Mouse (Mus musculus): Measurements from ENCODE around the gene Dtnb.

Dtnb gene

DNA sequence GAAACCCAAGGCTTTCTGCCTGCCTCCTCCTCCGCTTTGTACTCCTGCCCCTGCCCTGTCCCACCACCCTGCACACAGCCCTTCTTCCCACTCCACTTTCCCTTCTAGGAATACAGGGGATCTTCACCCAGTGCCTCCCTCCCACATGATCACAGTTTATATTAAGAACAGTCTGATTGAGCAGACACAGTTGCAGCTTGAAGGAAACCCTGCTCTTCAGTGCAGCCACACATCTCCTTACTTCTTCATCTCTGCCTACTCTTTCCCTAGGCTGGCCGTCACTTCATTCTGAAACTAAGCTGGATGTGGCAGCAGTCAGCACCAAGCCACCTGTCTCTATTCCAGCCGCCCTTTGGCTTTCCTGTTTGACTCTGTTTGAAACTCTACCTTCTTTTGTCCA is 201.5 kb downstream of the Dtnb start:
- no peak for DNase-seq (ENCODE audit: inconsistent ontology term)

DNA sequence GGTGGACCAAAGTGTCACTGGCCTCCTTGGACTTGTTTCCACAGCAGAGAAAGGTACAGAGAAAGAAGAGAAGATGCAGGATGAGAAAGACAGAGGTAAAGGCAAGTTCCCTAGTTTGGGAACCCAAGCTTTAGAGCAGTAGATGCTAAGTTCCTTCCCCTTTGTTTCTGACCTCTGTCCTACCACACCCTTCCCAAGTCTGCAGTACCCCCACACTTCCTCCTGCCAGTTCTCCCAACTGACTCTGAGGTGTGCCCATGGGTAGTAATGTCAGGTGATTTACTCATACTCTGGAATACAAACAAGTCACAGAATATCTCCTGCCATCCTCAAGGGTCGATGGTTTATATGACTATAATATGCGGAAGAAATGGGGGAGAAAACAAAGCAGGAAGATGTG is 203.8 kb downstream of the Dtnb start:
- no peak for DNase-seq (ENCODE audit: inconsistent ontology term)

DNA sequence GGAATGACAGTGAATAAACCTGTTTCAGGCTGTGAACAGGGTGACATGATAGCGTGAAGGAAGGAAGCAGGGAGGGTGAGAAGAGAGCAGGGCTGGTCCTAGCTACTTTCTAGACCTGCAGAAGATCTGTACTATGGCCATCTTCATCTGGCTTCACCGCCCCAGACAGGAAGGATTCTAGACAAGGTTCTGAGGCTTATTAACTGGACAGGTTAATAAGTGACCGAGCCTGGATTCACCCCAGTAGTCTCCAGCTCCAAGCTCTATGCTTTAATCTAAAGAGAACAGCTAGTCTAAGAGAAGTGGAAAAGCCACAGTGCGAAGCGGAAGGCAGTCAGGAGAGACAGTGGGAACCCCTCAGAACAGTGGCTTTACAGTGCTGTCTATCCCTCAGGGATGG is 205.5 kb downstream of the Dtnb start:
- DNase-seq (ENCODE audit: inconsistent ontology term), result no peak

DNA sequence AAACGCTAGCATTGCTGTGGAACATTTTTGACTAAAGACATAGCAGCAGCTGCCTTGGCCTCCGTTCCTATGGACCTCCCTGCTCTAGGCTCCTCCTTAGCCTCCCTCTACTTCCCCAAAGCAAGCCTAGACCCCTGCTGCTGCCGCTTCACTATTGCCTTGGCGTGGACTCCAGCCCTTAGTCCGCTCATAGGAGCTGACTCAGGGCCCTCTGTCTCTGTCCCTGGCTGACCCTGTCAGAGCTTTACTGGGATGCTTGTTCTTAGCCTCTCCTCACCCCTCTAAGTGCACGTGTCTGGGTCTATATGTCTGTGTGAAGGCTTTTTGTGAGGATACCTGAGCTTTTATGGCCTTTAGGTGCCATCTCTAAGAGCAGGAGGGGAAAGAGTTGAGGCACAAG is 206.1 kb downstream of the Dtnb start:
- no peak for DNase-seq (ENCODE audit: inconsistent ontology term)

DNA sequence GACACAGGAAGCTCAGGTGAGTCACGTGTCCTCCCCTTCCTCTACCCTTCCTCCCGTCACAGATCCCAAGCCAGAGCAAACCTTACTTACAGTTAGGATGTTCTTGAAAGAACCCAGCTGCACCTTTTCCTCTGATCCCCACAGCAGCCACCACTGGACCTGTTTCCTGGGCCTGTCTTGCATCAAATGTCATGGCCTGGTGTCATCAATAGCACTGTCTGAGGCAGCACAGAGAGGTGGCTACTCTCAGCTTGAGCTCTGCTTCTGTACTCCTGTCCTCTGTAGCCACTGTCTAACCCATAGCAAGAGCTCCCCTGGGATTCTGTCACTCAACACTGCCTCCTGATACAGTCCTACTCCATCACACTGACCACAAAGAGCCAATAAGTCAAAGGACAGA is 207.5 kb downstream of the Dtnb start:
- no peak for DNase-seq (ENCODE audit: inconsistent ontology term)

DNA sequence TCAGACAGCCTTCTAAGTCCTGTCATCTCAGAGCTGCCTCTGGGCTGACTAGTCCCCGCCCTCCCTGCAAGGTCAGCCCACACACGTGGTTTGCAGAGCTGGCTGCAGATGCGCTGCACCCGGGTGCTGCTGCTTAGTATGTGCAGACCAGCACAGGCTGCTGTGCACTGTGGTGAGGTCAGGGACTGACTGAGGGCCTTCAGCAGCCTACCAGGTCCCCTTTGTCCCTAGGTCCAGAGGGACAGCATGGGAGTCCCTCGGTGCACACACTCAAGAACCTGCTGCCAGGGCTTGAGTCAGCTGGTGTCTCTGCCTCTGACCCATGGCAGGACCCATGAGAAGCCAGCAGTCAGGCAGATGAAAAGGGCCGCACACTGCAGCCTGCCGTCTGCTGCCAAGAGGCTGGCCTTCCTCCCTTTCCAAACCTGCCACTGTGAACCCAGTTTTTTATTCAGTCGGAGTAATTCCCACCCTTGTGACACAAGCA is 208.3 kb downstream of the Dtnb start:
- peak; percentile 62 for DNase-seq (ENCODE audit: inconsistent ontology term)

DNA sequence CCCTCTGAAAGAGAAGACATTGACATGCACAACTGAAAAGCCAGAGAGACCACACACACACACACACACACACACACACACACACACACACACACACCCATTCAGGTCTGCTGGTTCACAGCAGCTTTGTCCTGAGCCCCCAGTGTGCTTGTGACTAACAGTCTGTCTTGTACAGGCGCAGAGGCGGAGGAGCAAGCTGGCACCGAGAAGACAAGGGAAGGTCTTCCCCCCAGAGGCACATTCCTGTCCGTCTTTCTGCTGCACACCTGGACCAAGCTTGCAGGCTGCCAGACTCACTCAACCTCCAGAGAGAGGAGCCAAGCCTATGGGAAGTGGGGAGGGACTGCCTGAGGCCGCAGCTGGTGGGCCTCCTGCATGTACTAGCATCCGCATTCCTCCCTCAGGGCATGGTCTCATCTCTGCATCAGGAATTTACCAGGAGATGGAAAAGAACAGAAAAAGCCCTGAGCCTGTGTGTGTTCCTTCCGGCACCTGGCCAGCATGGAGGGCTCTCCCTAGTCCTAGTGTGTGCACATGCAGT is 208.8 kb downstream of the Dtnb start:
- DNase-seq (ENCODE audit: inconsistent ontology term), result peak; percentile 83

DNA sequence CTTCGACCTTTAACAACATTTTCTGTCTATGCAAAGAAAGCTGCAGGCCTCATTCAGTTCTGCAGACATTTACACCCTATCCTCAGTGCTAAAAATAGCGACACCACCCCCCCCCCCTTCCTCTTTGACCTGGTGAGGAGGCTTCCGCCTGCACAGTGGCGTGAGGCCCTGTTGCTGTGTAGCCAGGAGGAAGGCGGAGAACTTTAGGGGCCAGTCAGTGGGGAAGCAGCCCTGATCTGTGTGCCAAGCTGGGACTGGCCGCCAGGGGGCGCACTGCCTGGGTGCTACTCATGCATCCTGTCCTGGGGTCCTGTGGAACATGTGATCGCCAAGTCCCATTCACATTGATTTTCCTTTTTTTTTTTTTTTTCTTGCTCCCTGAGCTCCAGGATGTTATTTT is 209.3 kb downstream of the Dtnb start:
- peak; percentile 84 for DNase-seq (ENCODE audit: inconsistent ontology term)

DNA sequence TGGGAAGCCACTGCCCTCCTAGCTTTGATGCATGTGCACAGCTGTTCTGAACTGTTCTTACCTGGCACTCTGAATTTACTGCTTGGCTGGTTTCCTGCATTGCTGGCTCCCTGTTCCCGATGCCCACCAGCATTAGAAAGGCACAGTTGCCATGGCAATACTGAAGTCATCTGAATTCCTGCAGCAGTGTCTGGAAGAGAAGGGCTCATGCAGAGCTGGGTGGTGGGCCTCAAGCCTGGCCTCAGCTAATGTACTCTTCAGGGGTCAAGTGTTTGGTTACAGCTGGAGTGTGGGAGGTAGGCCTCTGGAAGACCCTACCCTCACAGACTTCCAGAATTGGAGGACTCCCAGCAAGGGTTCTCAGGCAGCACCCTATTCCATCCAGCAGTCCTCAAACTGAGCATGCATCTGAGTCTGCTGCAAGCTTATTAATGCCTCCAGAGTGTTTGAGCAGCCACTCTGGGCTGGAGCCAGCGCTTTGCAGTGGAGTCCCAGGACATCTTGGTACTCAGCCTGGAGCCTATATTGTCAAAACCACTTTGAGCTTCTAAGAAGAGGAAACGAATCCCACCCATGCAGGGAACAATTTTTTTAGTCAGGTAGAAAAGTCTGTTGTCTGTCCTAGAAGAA is 211.1 kb downstream of the Dtnb start:
- DNase-seq (ENCODE audit: inconsistent ontology term), result no peak

DNA sequence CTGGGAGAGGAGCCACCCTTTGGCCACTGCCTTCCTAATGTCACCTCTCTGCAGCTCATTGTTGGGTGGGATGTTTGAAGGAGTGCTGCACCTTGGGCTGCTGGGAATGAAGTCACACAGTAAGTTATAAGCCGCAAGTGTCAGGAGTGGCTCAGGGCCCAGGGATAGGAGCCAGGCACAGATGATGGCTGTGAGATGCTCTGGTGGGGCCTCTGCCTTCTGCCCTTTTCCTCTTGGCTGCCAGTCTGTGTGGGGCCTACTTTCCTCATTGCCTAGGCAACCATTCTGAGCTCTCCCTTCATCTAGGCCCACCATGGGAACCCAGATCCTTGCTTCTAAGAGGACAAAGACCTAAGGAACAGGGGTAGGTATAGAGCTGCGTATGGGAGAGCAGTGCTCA is 212.1 kb downstream of the Dtnb start:
- DNase-seq (ENCODE audit: inconsistent ontology term), result no peak

DNA sequence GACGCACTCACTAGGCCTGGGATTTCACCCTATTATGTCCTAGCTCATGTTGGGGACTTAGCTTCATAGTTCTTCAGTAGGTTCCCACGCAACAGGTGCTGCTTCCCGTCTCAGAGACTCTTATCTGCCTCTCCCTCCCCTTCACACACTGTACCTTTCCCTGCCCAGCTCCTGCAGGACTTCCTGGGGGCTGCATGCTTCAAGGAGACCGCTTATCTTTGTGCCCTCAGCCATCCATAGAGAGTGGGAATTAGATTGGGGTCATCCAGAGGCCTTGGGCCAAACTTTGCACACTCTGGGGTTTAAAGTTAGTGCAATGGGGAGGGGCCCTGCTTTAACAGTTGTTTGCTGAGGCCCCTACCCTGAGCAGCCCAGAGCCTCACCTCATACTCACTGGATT is 212.5 kb downstream of the Dtnb start:
- DNase-seq (ENCODE audit: inconsistent ontology term), result no peak

DNA sequence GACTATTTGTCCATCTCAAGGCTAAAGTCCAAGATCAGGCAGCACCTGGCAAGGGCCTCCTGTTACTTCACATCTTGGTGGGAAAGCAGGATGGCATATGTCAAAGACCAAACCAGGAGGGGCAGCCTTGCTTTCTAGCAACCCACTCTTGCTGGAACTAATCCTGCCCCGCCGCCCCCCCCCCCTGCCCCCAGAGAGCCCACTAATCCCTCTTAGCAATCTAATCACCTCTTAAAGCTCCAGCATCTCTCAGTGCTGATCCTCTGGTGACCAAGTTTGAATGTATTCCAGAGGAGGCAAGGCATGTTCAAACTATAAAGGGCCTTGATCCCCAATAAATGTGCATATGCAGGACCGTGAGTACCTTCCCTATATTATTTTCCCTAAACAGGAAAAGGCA is 214.9 kb downstream of the Dtnb start:
- no peak for DNase-seq (ENCODE audit: inconsistent ontology term)

DNA sequence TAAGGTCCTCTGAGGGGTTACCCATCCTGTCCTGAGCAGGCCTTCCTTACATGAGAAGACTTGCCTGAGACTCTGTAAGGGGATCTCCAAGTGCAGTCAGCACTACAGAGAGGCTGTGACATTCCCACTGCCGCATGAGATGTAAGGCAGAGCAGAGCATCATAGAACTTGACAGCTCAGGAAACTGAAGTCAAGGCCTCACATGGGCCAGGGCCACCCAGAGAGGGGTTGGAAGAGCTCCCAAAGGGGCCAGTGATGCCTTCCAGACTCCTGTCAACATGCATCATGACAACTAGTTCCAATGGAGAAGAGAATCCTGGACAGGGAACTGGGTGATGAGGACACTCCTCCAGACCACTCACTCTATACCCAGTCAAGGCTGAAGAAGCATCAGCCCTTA is 215.4 kb downstream of the Dtnb start:
- DNase-seq (ENCODE audit: inconsistent ontology term), result no peak

DNA sequence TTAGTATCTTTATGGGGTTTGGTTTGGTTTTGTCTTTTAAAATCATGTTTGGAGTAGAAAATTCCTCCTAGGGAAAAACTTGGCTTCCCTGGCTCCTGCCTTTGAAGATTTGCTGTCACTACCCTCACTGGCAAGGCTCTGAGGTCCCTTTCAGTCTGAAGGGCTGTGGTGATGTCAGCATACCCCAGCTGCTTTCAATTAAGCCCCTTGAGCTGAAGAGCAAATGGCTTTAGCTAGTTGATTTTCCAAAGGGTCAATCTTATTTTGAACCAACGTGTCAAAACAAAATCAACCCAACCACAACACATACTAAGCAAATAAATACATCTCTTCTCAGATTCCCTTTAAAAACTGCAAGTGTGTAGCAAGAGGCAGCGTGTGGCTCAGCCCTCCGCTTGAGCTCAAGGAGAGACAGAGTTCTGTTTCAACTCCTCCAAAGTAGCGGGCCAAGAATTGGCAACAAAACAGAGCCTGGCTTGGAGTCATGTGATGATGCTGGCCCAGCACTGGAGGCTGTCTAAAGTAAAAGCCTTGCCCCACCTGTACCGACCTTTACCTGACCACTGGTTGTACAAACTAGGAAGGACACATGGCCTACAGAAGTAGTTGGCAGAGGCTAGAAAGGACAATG is 216.4 kb downstream of the Dtnb start:
- DNase-seq (ENCODE audit: inconsistent ontology term), result peak; percentile 22

DNA sequence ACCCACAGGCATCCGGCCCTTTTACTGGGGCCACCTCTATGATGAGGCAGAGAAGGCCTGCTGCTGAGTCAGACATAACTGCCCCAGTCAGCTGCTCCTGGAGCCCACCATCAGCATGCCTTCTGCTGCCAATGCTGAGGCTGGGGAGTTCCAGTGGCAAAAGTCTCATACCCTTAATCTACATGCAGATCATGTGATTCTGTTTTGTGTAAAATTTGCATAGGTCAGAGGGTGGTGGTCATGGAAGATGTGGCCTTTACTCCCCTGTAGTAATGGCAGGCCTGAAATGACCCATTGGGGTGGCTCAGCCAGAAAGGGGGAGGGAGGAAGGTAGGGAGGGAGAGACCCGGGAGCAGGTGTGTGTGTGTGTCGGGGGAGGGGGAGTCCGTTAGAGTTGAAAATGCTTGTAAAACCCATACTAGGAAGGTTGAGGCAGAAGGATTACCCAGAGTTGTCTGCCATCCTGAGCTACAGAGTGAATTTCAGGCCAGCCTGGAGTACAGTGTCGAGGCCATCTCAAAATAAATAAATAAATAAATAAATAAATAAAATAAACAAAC is 217.5 kb downstream of the Dtnb start:
- DNase-seq (ENCODE audit: inconsistent ontology term), result no peak

DNA sequence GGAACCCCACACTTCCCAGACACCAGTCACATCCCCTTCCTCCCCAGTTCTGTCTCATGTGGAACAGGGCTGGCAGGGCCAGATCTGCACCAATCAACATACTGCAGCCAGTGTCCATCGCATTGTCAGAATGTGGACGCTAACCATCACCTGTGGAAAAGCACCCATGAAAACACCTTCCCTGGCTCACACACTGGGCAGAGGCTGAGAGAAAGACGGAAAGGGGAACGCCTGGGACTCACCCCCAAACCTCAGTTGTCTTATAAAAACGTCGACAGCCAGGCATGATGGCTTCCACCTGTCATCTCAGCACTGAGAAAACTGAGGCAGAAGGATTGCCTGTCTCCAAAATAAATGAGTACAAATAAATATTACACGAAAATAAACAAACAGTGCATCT is 219.1 kb downstream of the Dtnb start:
- DNase-seq (ENCODE audit: inconsistent ontology term), result no peak

DNA sequence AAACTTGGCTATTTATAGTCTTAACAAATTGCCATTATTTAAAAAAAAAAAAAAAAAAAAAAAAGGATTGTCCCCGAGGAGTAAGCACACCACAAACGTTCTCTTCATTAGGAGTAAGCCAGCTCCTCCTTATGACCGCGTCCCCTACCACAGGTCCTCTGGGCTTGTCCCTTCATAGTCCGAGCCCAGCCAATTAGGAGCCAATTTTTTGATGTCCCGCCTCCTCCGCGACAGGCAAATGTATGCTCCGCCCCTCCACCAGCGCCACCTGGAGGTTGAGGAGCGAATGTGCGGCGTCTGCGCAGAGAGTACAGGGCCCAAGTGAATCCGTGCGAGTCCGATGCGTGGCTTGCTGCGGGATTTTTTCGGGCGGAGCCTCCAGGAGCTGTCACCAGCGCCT is 219.6 kb downstream of the Dtnb start:
- DNase-seq (ENCODE audit: inconsistent ontology term), result peak; percentile 95

DNA sequence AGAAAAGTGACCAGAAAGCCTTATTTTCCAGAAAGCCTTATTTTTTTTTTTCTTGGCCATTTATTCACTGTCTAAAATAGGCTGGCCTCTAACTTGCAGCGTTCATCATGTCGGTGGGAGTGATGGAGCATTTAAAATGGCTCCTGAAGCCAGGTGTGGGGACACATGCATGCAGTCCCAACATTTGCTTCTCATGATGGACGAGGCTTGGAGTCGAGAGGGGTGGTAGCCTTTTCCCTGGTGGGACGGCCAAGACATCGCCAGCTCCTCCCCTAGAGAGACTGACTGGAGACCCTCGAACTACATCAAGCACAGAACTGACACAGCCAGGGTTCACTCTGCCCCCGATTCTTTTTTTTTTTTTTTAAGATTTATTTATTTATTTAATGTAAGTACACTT is 220.1 kb downstream of the Dtnb start:
- no peak for DNase-seq (ENCODE audit: inconsistent ontology term)

DNA sequence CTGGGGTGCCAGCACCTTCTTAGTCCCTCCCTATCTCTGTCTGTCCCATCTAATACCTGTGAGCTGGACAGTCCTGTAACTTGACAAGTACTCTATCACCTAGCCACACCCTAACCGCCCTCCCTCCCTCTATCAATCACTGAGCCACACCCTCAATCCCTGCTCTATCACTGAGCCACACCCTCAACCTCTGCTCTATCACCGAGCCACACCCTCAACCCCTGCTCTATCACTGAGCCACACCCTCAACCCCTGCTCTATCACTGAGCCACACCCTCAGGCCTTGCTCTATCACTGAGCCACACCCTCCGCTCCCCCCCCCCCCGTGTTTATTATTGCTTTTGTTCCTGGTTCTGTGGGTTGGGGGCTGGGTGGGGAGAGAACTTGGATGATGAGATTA is 223.4 kb downstream of the Dtnb start:
- no peak for DNase-seq (ENCODE audit: inconsistent ontology term)

DNA sequence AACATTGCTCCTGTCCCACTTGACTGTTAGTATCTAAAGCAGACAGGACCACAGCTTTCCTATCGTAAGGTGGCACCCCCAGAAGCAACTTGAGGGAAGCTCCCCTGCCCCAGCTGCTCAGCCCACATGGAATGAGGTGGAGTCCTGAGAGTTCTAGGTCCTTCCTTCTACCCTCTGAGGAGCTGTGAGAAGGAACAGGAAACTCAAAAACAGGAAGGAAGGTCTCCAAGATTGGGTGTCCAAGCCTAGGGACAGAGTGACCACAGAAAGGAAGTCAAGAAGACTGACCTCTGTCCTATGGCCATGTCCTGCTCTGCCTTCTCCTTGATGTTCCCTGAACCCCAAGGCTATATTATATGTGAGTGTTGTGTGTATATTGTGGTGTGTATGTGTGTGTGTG is 227.4 kb downstream of the Dtnb start:
- no peak for DNase-seq (ENCODE audit: inconsistent ontology term)

DNA sequence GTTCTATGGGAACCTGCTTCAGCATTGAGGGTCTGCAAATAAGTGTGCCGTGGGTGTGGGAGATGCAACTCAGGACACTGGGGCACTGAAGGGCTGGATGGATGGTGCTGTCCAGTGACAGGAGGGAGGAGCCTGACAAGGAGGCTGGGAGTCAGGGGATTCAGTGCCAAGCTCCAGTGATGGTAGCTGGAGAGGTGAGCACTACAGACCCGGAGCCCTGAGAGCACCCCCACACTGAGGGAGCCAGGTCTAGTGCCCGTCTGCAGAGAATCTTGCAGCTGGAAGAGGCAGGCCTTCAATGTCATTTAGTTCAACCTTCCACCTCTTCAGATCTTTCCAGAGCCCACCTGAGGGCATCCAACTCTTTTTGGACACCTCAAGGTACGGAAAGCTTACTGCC is 233.7 kb downstream of the Dtnb start, which contains the start of gene Dnmt3a:
Gene Dnmt3a, plus strand, starts transcription at position 156 of the 400 bp plus-strand sequence.
- DNase-seq (ENCODE audit: inconsistent ontology term), result no peak

DNA sequence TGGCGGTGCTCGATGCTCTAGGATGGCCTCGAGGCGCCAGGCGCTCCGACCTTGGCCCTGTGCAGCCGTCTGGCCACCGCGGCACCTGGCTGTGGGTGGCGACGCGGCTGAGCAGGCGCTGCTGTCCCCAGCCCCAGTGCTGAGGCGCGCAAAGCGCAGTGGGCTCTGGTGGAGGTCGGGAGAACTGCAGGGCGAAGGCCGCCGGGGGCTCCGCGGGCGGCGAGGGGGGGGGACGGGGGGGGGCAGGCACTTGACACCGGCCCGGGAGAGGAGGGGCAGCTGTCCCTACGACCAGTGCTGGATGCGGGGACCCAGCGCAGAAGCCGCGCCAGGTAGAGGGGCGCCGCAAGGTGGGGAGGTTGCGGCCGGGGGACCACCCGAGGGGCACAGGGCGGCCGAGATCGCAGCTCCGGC is 234.1 kb downstream of the Dtnb start:
- peak; percentile 82 for DNase-seq (ENCODE audit: inconsistent ontology term)

Measured in Muller cell, postnatal 12 days (primary cell).